Mouse (Mus musculus): ENCODE results near the gene Gucy2g.

DNA sequence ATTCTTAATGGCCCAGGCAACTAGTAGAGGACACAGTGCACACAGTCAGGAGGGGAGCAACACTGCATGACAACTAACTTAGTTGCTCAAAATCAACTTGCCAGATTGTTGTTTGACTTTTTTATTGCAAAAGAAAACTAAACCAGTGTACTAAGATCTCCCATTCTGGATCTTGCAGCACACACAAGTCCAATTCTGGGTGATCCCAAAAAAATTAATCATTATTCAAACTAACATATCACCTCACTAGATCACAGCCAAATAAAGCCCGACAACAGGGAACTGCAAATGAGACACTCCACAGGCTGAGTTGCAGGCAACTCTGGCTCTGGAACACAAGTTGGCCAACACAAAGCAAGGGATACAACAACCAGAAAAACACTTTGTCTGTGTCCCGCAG is 74.3 kb downstream of the Gucy2g start:
- TF ChIP-seq CTCF (IDR thresholded peaks at IDR 0.05; ENCODE audit: low read depth, low read length) (no peak), POLR2AphosphoS5 (IDR thresholded peaks at IDR 0.05; ENCODE audit: insufficient replicate concordance, low read depth, low read length) (no peak)
